Mouse (Mus musculus): ENCODE measurements around the gene Ddah2.

Gene Ddah2

DNA sequence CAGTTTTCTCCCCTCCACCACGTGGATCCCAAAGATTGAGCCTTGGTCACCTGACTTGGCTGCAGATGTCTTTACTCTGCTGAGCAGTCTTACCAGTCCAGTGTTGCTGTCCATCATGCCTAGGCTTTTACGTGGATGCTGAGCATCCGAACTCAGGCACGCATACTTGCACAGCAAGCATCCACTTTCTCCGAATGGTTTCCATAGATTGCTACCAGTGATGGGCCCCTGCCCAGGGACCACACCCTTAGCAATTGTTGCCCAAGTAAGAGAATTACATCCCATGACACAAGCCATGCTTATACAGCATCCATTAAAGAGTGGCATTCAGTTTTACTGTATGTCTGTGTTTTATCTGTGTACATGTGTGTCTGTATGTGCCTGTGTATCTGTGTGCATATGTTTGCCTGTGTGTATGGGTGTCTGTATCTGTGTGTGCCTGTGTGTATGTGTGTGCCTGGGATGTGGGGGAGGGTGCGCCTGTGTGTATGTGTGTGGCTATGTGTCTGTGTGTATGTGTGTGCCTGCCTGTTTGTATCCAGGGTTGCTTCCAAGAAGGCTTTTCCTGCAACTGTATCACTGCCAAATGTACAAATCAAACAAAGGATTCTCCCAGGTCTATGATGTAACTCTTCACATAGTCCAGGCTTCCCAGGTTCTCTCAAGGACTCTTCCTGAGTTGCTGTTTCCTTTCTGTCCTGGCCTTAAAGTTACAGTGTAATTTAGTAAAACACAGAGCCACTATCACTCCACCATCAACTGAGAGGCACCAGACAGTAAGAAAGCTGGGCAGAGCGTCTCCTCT lies 2.9 kb upstream of the Ddah2 start:
- TF ChIP-seq GATA4 (IDR thresholded peaks at IDR 0.05; ENCODE audit: insufficient replicate concordance, low read length) = no peak

DNA sequence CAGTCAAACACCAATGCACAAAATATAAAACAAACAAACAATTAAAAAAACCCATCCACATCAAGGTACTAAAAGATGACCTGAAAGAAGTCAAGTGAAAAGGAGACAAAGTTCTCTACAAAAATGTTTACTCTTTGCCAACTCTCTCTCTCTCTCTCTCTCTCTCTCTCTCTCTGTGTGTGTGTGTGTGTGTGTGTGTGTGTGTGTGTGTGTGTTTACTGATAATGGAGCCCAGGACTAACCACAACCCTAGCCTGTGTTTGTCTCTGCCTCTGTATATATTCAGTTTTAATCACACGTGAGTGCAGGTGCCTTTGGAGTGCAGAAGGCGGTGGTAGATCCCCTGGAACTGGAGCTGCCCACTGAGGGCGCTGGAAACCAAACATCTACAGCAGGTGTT lies 1.7 kb upstream of the Ddah2 start:
- TF ChIP-seq GATA4 (IDR thresholded peaks at IDR 0.05; ENCODE audit: insufficient replicate concordance, low read length) = no peak

DNA sequence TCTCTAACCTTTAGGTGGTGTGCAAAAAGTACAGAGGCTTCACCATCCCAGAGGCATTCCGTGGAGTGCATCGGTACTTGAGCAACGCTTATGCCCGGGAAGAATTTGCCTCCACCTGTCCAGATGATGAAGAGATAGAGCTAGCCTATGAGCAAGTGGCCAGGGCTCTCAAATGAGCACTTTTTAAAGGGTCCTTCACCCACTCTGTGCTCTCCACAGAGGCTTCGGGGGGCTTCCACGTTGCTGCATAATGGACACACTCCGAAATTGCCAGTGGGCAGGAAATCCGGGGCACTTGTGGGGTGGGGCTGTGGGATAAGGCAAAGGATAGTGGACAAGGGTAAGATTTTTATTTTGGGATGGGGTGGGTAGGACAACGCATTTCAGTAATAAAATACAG lies 519 bp upstream of the Ddah2 start:
- TF ChIP-seq GATA4 (IDR thresholded peaks at IDR 0.05; ENCODE audit: insufficient replicate concordance, low read length) = no peak

- no peak for TF ChIP-seq GATA4 (IDR thresholded peaks at IDR 0.05; ENCODE audit: insufficient replicate concordance, low read length)
Observed at GRCm38 (mm10) chr17:35060071-35060470, 1.2 kb downstream of the Ddah2 start.

DNA sequence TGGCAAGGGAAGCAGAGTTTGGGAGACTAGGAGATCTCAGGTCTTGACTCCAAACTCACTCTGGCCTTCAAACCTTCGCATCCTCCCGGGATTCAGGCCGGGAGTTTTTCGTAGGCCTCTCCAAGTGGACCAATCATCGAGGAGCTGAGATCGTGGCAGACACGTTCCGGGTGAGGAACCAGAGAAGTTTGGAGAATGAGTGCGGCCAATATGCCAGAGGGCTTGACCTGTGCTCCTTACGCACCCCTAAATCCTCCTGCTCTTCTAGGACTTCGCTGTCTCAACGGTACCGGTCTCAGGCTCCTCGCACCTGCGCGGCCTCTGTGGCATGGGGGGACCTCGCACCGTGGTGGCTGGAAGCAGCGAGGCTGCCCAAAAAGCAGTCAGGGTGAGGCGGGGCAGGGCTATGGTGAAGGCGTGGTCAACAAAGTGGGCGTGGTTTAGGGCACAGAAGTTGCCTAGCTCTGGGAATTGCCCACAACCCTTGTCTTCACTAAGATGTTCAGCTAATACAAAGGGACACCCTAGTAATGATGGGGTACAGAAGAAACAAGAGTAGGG lies 2.0 kb downstream of the Ddah2 start:
- TF ChIP-seq GATA4 (IDR thresholded peaks at IDR 0.05; ENCODE audit: insufficient replicate concordance, low read length) = no peak

DNA sequence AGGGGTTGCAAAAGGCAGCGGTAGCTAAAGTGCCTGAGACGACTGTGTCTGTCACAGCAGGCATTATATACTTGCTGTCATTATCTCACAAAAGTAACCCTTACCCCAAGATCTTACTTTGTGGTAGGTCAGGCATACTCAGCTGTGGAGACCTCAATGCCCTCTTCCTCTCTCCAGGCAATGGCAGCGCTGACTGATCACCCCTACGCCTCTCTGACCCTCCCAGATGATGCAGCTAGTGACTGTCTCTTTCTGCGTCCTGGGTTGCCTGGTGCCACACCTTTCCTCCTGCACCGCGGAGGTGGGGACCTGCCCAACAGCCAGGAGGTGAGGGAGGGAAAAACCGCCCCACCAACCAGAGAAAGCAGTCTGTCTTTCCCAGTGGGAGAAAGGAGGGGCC lies 2.5 kb downstream of the Ddah2 start:
- TF ChIP-seq GATA4 (IDR thresholded peaks at IDR 0.05; ENCODE audit: insufficient replicate concordance, low read length) = no peak

DNA sequence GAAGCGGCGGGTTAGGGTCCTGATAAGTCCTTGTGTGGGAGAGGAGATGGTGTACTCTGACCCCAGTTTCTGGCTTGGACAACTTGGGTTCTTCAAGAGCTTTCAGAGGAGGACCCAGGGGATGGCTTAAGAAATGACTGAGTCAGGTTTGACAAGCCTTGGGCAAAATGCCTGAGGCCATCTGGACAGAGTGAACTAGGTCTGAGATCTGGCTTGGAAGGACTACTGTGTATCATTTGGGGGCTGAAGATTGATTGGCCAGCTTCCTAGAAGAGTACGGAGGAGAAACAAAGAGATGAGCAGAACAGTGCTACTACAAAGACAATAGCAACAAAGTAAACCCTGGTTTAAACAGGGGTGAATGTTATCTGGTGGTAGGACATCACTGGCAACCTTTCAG lies 4.6 kb downstream of the Ddah2 start:
- TF ChIP-seq GATA4 (IDR thresholded peaks at IDR 0.05; ENCODE audit: insufficient replicate concordance, low read length) = no peak

GRCm38 (mm10) chr17:35064378-35064877 lies 5.6 kb downstream of the Ddah2 start:
- no peak for TF ChIP-seq GATA4 (IDR thresholded peaks at IDR 0.05; ENCODE audit: insufficient replicate concordance, low read length)

GRCm38 (mm10) chr17:35064951-35065947 lies 6.4 kb downstream of the Ddah2 start, which contains the start of gene Ly6g6c:
Gene Ly6g6c, plus strand, starts transcription at chr17:35065388.
- TF ChIP-seq GATA4 (IDR thresholded peaks at IDR 0.05; ENCODE audit: insufficient replicate concordance, low read length) = no peak

DNA sequence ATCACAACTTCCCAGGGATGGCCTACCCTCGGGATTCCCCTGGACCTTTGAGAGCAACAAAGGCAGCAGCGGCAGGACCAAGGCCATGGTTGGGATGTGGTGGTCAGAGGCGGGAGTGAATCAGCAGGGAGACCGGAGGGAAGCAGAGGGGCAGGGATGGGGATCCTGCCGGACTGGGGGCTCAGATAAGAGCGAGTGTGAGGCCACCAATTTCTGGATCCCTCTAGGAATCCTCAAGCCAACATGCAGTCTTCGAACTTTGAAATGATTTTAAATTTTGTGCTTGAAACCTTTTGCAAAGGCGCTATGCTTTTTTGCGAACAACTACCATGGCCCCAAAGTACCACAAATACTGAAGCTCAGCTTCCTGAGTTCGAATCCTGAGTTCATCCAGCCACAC lies 7.2 kb downstream of the Ddah2 start, which contains the start of gene Mpig6b:
TSS of gene Mpig6b (minus strand) at position 101 of the 400 bp plus-strand sequence.
- TF ChIP-seq GATA4 (IDR thresholded peaks at IDR 0.05; ENCODE audit: insufficient replicate concordance, low read length) = no peak

DNA sequence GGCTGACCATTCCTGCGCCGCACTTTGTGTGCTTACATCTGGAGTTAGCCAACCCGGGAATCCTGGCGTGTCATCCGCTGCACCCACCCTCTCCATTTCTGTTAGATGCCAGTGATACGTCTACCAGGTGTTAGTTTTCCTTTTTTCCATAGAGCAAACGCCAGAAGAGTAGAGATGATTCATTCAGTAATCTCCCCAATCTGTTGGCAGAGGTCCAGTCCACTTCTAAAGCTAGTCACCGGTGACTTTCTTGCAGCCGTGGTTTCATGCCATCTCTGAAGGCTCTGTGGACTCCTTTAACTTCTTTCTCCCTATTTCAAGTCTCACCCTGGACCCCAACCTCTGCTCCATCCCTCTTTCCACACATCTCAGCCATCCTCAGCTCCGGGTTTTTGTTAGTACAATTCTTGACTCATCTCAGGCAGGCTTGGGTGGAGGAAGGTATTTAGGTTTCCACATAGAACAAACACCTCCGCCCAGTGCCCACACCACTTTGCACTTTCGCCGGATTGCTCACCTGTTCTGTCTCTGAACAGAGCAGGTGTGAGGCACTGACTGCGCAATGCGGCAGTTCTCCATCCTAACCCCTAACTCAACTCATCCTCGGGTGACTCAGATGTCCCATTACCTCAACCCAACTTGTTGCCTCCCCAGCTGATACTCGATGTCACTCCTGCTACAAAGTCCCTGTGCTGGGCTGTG lies 9.5 kb downstream of the Ddah2 start:
- no peak for TF ChIP-seq GATA4 (IDR thresholded peaks at IDR 0.05; ENCODE audit: insufficient replicate concordance, low read length)

GRCm38 (mm10) chr17:35070556-35071229 lies 11.9 kb downstream of the Ddah2 start:
- TF ChIP-seq GATA4 (IDR thresholded peaks at IDR 0.05; ENCODE audit: insufficient replicate concordance, low read length) = no peak

GRCm38 (mm10) chr17:35071454-35071853 lies 12.6 kb downstream of the Ddah2 start:
- no peak for TF ChIP-seq GATA4 (IDR thresholded peaks at IDR 0.05; ENCODE audit: insufficient replicate concordance, low read length)

- no peak for TF ChIP-seq GATA4 (IDR thresholded peaks at IDR 0.05; ENCODE audit: insufficient replicate concordance, low read length)
Observed at GRCm38 (mm10) chr17:35074097-35074496, 15.3 kb downstream of the Ddah2 start.

Measured in liver, adult (tissue).